Mouse (Mus musculus) induced T-regulatory cell, adult 2 months (primary cell): ENCODE measurements around the gene Vmn1r88.
"Not testable (repeated sequence)": the region's sequence is repeated elsewhere in the genome, so short reads cannot be mapped to it uniquely, and the experiment has no call there.

ENCODE experiments used
- DNase-seq: peaks from one replicate; pipeline ENCODE4 v3.0.0-alpha.2; 2012; ENCODE audit warnings: low read depth

The Vmn1r88 gene

DNA sequence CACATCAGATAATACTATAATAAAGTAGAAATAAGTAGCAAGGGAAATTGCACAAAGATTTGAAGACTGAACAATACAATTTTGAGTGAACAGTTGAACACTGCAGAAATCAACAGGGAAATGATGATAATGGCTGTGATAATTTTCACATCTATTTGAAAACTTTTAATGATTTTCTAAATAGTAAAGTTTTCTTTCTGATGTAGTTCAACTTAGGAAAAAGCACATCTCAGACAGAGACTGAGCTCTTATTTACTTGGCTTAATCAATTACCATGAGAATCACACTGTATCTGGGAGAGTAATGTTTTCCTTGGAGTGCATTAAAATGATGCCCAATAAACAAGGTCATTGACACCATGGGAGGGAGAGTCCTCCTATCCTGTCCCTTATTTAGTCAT, at the start of gene Vmn1r88:
Vmn1r88 (plus strand) TSS at position 301 of the 400 bp plus-strand sequence.
- DNase-seq, result no peak

DNA sequence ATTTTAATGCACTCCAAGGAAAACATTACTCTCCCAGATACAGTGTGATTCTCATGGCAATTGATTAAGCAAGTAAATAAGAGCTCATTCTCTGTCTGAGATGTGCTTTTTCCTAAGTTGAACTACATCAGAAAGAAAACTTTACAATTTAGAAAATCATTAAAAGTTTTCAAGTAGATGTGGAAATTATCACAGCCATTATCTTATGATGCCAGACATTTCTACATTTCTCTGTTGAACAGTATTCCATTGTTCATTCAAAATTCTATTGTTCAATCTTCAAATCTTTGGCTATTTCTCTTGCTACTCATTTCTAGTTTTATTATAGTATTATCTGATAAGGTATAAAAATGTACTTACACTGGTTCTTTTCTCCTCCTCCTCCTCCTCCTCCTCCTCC, 39.6 kb upstream of the Vmn1r88 start, which contains the start of gene Vmn1r86:
Vmn1r86 (minus strand) TSS at position 101 of the 400 bp plus-strand sequence.
- DNase-seq, result no peak

GRCm38 (mm10) chr7:13123554-13124153, 35.7 kb upstream of the Vmn1r88 start:
- DNase-seq, result not testable (repeated sequence)

GRCm38 (mm10) chr7:13131856-13132255, 27.5 kb upstream of the Vmn1r88 start:
- no peak for DNase-seq

GRCm38 (mm10) chr7:13137340-13137739, 22.0 kb upstream of the Vmn1r88 start:
- no peak for DNase-seq

DNA sequence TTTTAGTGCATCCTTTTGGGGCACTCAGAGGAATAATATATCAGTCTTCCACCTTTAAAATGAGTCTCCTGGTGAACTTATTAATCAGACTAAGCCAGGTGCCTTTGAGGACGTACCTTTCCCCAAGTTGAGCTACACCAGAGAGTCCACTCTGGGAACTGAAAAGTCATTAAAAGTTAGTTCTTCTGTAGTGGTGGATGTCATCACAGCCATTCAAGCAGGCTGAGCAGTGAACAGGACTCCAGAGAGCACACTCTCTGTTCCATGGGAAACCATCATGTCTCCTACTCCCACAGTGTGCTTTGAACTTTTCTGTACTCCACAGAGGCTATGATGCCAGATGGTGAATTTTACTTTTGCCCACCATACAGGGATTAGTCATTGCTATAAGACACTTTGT, 19.3 kb upstream of the Vmn1r88 start, which contains the start of gene Vmn1r87:
Vmn1r87 (minus strand) TSS at position 101 of the 400 bp plus-strand sequence.
- no peak for DNase-seq

DNA sequence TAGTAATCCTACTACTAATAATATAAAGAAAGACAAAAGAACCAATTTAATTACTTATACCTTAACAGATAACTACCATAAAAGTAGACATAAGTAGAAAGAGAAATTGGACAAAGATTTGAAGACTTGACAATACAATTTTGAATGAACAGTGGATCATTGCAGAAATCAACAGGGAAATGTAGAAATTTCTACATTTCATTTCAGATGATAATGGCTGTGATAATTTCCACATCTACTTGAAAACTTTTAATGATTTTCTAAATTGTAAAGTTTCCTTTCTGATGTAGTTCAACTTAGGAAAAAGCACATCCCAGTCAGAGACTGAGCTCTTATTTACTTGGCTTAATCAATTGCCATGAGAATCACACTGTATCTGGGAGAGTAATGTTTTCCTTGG, 53.4 kb downstream of the Vmn1r88 start, which contains the start of gene Vmn1r89:
Vmn1r89 (plus strand) TSS at position 301 of the 400 bp plus-strand sequence.
- no peak for DNase-seq
